In genomic region chr13:4281471-4282412, GRCm38 (mm10) we compare ENCODE assay signal across 7 mouse cellular contexts. TPM values are rescaled to one million over a fixed set of nuclear protein-coding genes. Genes with fewer than 3 reads are reported as not detected.
DNase-seq lines count a peak whose midpoint lies in the region; ATAC-seq lines count a peak whose summit lies in the region.

No protein-coding gene starts in this region.

- peak; percentile 59; the same call in 1 of the 2 replicates for ATAC-seq in megakaryocyte, adult 5-6 weeks (ENCODE audit: poor library complexity, severe bottlenecking)

- peak; percentile 44 for DNase-seq in ovary, postnatal 14 days (ENCODE audit: low spot score)
- DNase-seq in ovary, adult 18-20 months (ENCODE audit: low spot score): no peak
- DNase-seq in adipocyte (ENCODE audit: low spot score): peak; percentile 63
- DNase-seq in frontal cortex, postnatal 36 days (ENCODE audit: low spot score in 2 of 2): peak; percentile 15 to 68
- peak; percentile 57 for DNase-seq in kidney, postnatal 10 days
- DNase-seq in telencephalon, adult 2 months (ENCODE audit: low read depth, low spot score): peak; percentile 8

RNA-seq across cellular contexts. Expression of gene Akr1c12, which starts 2.5 kb away (rescaled TPM):
- total RNA-seq in megakaryocyte, adult 5-6 weeks (2015): 0.27 TPM in 1 of 2 replicates, not detected in the other
- 0.51 and 0.94 TPM in 2 replicates for total RNA-seq in megakaryocyte, adult 5-6 weeks (2017)

RNA-seq across cellular contexts. Expression of gene Akr1c19, which starts 53.2 kb away (rescaled TPM):
- not detected in 2 replicates for total RNA-seq in megakaryocyte, adult 5-6 weeks (2015)
- total RNA-seq in megakaryocyte, adult 5-6 weeks (2017): not detected in 2 replicates
